8 mouse cellular contexts compared by ENCODE assay signal in genomic region chr16:34413868-34414333, GRCm38 (mm10).
DNase-seq lines count a peak whose midpoint lies in the region; ATAC-seq and TF ChIP-seq lines count a peak whose summit lies in the region.

No protein-coding gene starts in this region.

- no peak overlapping the region for H3K4me3 ChIP-seq in forebrain, embryonic 12.5 days (replicated peaks)
- no peak overlapping the region for H3K4me3 ChIP-seq in heart, postnatal 0 days (ENCODE audit: low read depth, low read length)
- no peak overlapping the region; the same call in 1 of the 2 replicates for H3K4me3 ChIP-seq in kidney, postnatal 0 days (replicated peaks; ENCODE audit: low read depth, low read length)
- H3K4me3 ChIP-seq in liver, embryonic 11.5 days (ENCODE audit: low read depth, low read length), result no peak overlapping the region

- no peak for TF ChIP-seq CTCF in heart, postnatal 0 days (IDR thresholded peaks at IDR 0.05; ENCODE audit: low read depth)
- TF ChIP-seq CTCF in kidney, postnatal 0 days (IDR thresholded peaks at IDR 0.05; ENCODE audit: low read depth), result no peak

- peak overlapping the region; percentile 70 for H3K27ac ChIP-seq in forebrain, embryonic 12.5 days
- H3K27ac ChIP-seq in heart, postnatal 0 days (ENCODE audit: low read depth), result peak overlapping the region; percentile 30; the same call in 1 of the 2 replicates
- 0 out of 2 replicates have a peak overlapping the region, but pooled peaks have one; percentile 22 for H3K27ac ChIP-seq in kidney, postnatal 0 days
- no peak overlapping the region for H3K27ac ChIP-seq in liver, embryonic 11.5 days (ENCODE audit: low read depth, low read length)

- ATAC-seq in forebrain, embryonic 12.5 days (ENCODE audit: low FRiP score), result 0 out of 2 replicates have a peak, but pooled peaks have one; percentile 30
- ATAC-seq in heart, postnatal 0 days (ENCODE audit: insufficient read depth, low read depth), result peak; percentile 63; the same call in 1 of the 2 replicates
- ATAC-seq in kidney, postnatal 0 days (replicated peaks; ENCODE audit: low FRiP score, low read depth), result no peak
- no peak for ATAC-seq in erythroblast, adult 5-6 weeks (replicated peaks; ENCODE audit: low FRiP score, poor library complexity, severe bottlenecking)
- ATAC-seq in liver, embryonic 11.5 days (replicated peaks; ENCODE audit: low FRiP score), result no peak

- no peak overlapping the region for H3K9ac ChIP-seq in forebrain, embryonic 12.5 days
- H3K9ac ChIP-seq in heart, postnatal 0 days (replicated peaks; ENCODE audit: low read depth, low read length), result no peak overlapping the region
- no peak overlapping the region for H3K9ac ChIP-seq in kidney, postnatal 0 days (ENCODE audit: low read depth, low read length)
- no peak overlapping the region for H3K9ac ChIP-seq in liver, embryonic 11.5 days (ENCODE audit: low read depth, low read length)

- TF ChIP-seq EP300 in heart, postnatal 0 days (IDR thresholded peaks at IDR 0.05; ENCODE audit: low read depth), result no peak

- H3K4me1 ChIP-seq in forebrain, embryonic 12.5 days, result peaks cover 46% of the 10 kb centered on the region
- peaks cover 7% of the 10 kb centered on the region; the same call in 1 of the 2 replicates for H3K4me1 ChIP-seq in heart, postnatal 0 days (ENCODE audit: control insufficient read depth, insufficient read depth)
- H3K4me1 ChIP-seq in kidney, postnatal 0 days (replicated peaks; ENCODE audit: insufficient read depth, low read length), result peaks cover 15% of the 10 kb centered on the region
- 0 out of 2 replicates have a peak, but pooled peaks cover 2% of the 10 kb centered on the region for H3K4me1 ChIP-seq in liver, embryonic 11.5 days (replicated peaks; ENCODE audit: control insufficient read depth, insufficient read depth, low read length)

- H3K27me3 ChIP-seq in forebrain, embryonic 12.5 days, result no peaks in the 10 kb centered on the region
- no peaks in the 10 kb centered on the region for H3K27me3 ChIP-seq in heart, postnatal 0 days (ENCODE audit: control insufficient read depth, insufficient read depth, low read length)
- H3K27me3 ChIP-seq in kidney, postnatal 0 days (ENCODE audit: insufficient read depth, low read length), result no peaks in the 10 kb centered on the region
- H3K27me3 ChIP-seq in liver, embryonic 11.5 days (replicated peaks; ENCODE audit: control insufficient read depth, insufficient read depth, low read length), result no peaks in the 10 kb centered on the region

- H3K4me2 ChIP-seq in forebrain, embryonic 12.5 days, result 0 out of 2 replicates have a peak overlapping the region, but pooled peaks have one; percentile 8
- H3K4me2 ChIP-seq in heart, postnatal 0 days (ENCODE audit: low read depth, low read length), result peak overlapping the region; percentile 31; the same call in 1 of the 2 replicates
- H3K4me2 ChIP-seq in kidney, postnatal 0 days (ENCODE audit: low read length), result peak overlapping the region; percentile 30
- H3K4me2 ChIP-seq in liver, embryonic 11.5 days, result no peak overlapping the region

- WGBS in forebrain, embryonic 12.5 days, result 36% methylated on average over 10 of the region's 10 CpGs
- 20% methylated on average over 10 of the region's 10 CpGs for WGBS in heart, postnatal 0 days
- 11% methylated on average over 10 of the region's 10 CpGs for WGBS in kidney, postnatal 0 days
- WGBS in liver, embryonic 11.5 days, result 42% methylated on average over 10 of the region's 10 CpGs

- H3K9me3 ChIP-seq in forebrain, embryonic 12.5 days, result no peaks in the 10 kb centered on the region
- no peaks in the 10 kb centered on the region for H3K9me3 ChIP-seq in heart, postnatal 0 days (replicated peaks; ENCODE audit: control insufficient read depth, low read length)
- no peaks in the 10 kb centered on the region for H3K9me3 ChIP-seq in kidney, postnatal 0 days (replicated peaks; ENCODE audit: low read length)
- no peaks in the 10 kb centered on the region for H3K9me3 ChIP-seq in liver, embryonic 11.5 days (ENCODE audit: control insufficient read depth, low read length)

- no peaks in the 10 kb centered on the region for H3K36me3 ChIP-seq in forebrain, embryonic 12.5 days (replicated peaks)
- no peaks in the 10 kb centered on the region for H3K36me3 ChIP-seq in heart, postnatal 0 days (replicated peaks; ENCODE audit: control insufficient read depth, insufficient read depth, low read length)
- no peaks in the 10 kb centered on the region for H3K36me3 ChIP-seq in kidney, postnatal 0 days (ENCODE audit: insufficient read depth, low read length)
- no peaks in the 10 kb centered on the region for H3K36me3 ChIP-seq in liver, embryonic 11.5 days (ENCODE audit: control insufficient read depth, insufficient read depth, low read length)

- DNase-seq in Muller cell, postnatal 12 days (ENCODE audit: inconsistent ontology term), result peak; percentile 72
- peak; percentile 73 for DNase-seq in brain, adult 2 months (ENCODE audit: low read depth, low spot score)
- DNase-seq in heart, postnatal 0 days (ENCODE audit: low spot score), result peak; percentile 44
- DNase-seq in kidney, postnatal 0 days (ENCODE audit: low spot score), result peak; percentile 72
- peak; percentile 45 for DNase-seq in lung, postnatal 25 days (ENCODE audit: low spot score)
- no peak for DNase-seq in liver, embryonic 11.5 days (ENCODE audit: low spot score)

Comparison
In these comparisons a context has a peak if more than half of its experiments do, and no peak if none do; other contexts are left out.
1. ATAC-seq: peak in forebrain, embryonic 12.5 days (single experiment) and heart, postnatal 0 days (single experiment); none in kidney, postnatal 0 days (single experiment), erythroblast, adult 5-6 weeks (single experiment) and liver, embryonic 11.5 days (single experiment).